Mouse (Mus musculus): ENCODE measurements around the gene Rnf6. TPM values are rescaled to one million over a fixed set of nuclear protein-coding genes. Genes with fewer than 3 reads are reported as not detected.
A peak's percentile ranks its signal among the peaks of the same experiment; 100 is the strongest.

Gene Rnf6
- polyA plus RNA-seq, 1 experiment from 2014 or later, result 25.2 TPM

GRCm38 (mm10) chr5:146246386-146246785, 25.0 kb upstream of the Rnf6 start:
- peaks cover 96% of the 10 kb centered on the region for H3K4me1 ChIP-seq (replicated peaks)
- H3K4me2 ChIP-seq, result no peak overlapping the region
- ATAC-seq (ENCODE audit: insufficient read depth), result no peak
- H3K27me3 ChIP-seq, result no peaks in the 10 kb centered on the region
- no peak overlapping the region for H3K9ac ChIP-seq
- H3K9me3 ChIP-seq (replicated peaks), result no peaks in the 10 kb centered on the region
- 67% methylated on average over 1 of the region's 1 CpGs for WGBS (ENCODE audit: insufficient replicate concordance)
- H3K27ac ChIP-seq (replicated peaks), result peak overlapping the region; percentile 49; the same call in 1 of the 2 replicates
- no peak overlapping the region for H3K4me3 ChIP-seq (replicated peaks)
- peaks cover 5% of the 10 kb centered on the region; the same call in 1 of the 2 replicates for H3K36me3 ChIP-seq (replicated peaks)

- H3K4me2 ChIP-seq, result no peak overlapping the region
- ATAC-seq (ENCODE audit: insufficient read depth), result no peak
- H3K4me3 ChIP-seq (replicated peaks), result no peak overlapping the region
- peaks cover 6% of the 10 kb centered on the region for H3K36me3 ChIP-seq (replicated peaks)
- 77% methylated on average over 7 of the region's 7 CpGs for WGBS (ENCODE audit: insufficient replicate concordance)
- no peak overlapping the region for H3K9ac ChIP-seq
- H3K9me3 ChIP-seq (replicated peaks), result no peaks in the 10 kb centered on the region
- H3K27me3 ChIP-seq, result no peaks in the 10 kb centered on the region
- peaks cover 94% of the 10 kb centered on the region for H3K4me1 ChIP-seq (replicated peaks)
- H3K27ac ChIP-seq (replicated peaks), result peak overlapping the region; percentile 59
Observed at GRCm38 (mm10) chr5:146245646-146246370, 24.5 kb upstream of the Rnf6 start.

- H3K4me3 ChIP-seq (replicated peaks), result no peak overlapping the region
- H3K9me3 ChIP-seq (replicated peaks), result no peaks in the 10 kb centered on the region
- no peak overlapping the region for H3K4me2 ChIP-seq
- no peaks in the 10 kb centered on the region for H3K27me3 ChIP-seq
- peaks cover 93% of the 10 kb centered on the region for H3K4me1 ChIP-seq (replicated peaks)
- H3K36me3 ChIP-seq (replicated peaks), result peaks cover 11% of the 10 kb centered on the region
- peak; percentile 75 for ATAC-seq (ENCODE audit: insufficient read depth)
- WGBS (ENCODE audit: insufficient replicate concordance), result 29% methylated on average over 4 of the region's 4 CpGs
- H3K27ac ChIP-seq (replicated peaks), result peak overlapping the region; percentile 59
- H3K9ac ChIP-seq, result no peak overlapping the region
Observed at GRCm38 (mm10) chr5:146245193-146245592, 23.8 kb upstream of the Rnf6 start.

DNA sequence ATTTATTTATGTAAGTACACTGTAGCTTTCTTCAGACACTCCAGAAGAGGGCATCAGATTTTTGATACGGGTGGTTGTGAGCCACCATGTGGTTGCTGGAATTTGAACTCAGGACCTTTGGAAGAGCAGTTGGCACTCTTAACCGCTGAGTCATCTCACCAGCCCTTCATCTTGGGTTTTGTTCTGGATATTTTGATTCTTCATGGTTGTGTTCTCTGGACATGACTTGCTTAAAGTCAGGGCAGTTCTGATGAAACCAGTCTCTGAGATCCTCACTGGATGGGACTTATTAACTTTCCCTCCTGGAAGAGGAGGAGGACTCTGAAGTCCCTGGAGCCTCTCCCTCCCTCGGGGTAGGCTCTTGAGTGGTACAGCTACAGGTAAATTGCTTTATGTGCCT, 19.8 kb upstream of the Rnf6 start:
- 79% methylated on average over 3 of the region's 3 CpGs for WGBS (ENCODE audit: insufficient replicate concordance)
- Histone ChIP-seq H3K4me2 (no peak overlapping the region), H3K27ac (replicated peaks) (no peak overlapping the region; the same call in 1 of the 2 replicates), H3K27me3 (no peaks in the 10 kb centered on the region), H3K4me3 (replicated peaks) (no peak overlapping the region), H3K36me3 (replicated peaks) (peaks cover 43% of the 10 kb centered on the region), H3K4me1 (replicated peaks) (peaks cover 94% of the 10 kb centered on the region), H3K9me3 (replicated peaks) (no peaks in the 10 kb centered on the region), H3K9ac (no peak overlapping the region)
- ATAC-seq (ENCODE audit: insufficient read depth), result no peak

DNA sequence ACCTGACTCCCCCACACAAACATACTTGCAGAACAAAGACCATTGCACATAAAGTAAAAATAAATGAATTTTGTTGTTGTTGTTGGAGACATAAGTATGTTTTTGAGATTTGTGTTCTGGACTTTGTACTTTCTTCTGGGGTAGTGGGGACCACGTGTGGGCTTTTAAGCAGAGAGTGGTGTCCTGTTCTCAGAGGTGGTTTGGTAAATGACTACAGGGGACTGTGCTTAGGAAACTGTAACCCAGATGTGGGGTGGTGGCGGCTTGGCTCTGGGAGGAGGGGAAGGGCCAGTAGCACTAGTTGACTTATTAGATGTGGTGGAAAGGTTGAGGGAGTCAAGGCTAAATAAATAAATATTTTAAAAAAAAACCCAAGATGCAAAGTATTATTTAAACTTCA, 19.4 kb upstream of the Rnf6 start:
- WGBS (ENCODE audit: insufficient replicate concordance), result 80% methylated on average over 2 of the region's 2 CpGs
- Histone ChIP-seq H3K9ac (no peak overlapping the region), H3K27ac (replicated peaks) (no peak overlapping the region), H3K9me3 (replicated peaks) (no peaks in the 10 kb centered on the region), H3K4me2 (no peak overlapping the region), H3K4me3 (replicated peaks) (no peak overlapping the region), H3K36me3 (replicated peaks) (peaks cover 47% of the 10 kb centered on the region), H3K27me3 (no peaks in the 10 kb centered on the region), H3K4me1 (replicated peaks) (peaks cover 94% of the 10 kb centered on the region)
- no peak for ATAC-seq (ENCODE audit: insufficient read depth)

- Histone ChIP-seq H3K4me3 (replicated peaks) (no peak overlapping the region), H3K27me3 (no peaks in the 10 kb centered on the region), H3K9me3 (replicated peaks) (no peaks in the 10 kb centered on the region), H3K4me2 (no peak overlapping the region), H3K27ac (replicated peaks) (no peak overlapping the region), H3K9ac (no peak overlapping the region), H3K4me1 (replicated peaks) (peaks cover 93% of the 10 kb centered on the region), H3K36me3 (replicated peaks) (peaks cover 56% of the 10 kb centered on the region)
- ATAC-seq (ENCODE audit: insufficient read depth), result no peak
- WGBS (ENCODE audit: insufficient replicate concordance), result 76% methylated on average over 10 of the region's 10 CpGs
Observed at GRCm38 (mm10) chr5:146238274-146238673, 16.9 kb upstream of the Rnf6 start.

DNA sequence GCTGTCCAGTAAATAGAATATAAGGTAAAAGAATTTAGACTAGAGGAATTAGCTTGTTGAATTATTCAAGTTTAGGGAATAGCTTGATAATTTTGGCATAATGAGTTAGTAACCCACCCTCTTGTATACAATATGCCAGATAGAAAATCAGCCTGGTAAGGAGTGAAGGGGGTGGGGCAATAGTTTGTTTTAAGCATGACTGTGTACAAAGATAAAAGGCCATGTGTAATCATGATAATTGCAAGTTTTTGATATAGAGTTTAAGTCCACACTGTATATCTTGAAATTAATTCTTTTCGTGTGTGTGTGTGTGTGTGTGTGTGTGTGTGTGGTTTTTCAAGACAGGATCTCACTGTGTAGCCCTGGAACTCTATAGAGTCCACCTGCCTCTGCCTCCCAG, 13.0 kb upstream of the Rnf6 start:
- peaks cover 41% of the 10 kb centered on the region for H3K36me3 ChIP-seq (replicated peaks)
- H3K4me1 ChIP-seq (replicated peaks), result peaks cover 76% of the 10 kb centered on the region
- ATAC-seq (ENCODE audit: insufficient read depth), result peak; percentile 11
- H3K9me3 ChIP-seq (replicated peaks), result no peaks in the 10 kb centered on the region
- peak overlapping the region; percentile 38 for H3K4me3 ChIP-seq (replicated peaks)
- no peaks in the 10 kb centered on the region for H3K27me3 ChIP-seq
- 39% methylated on average over 1 of the region's 1 CpGs for WGBS (ENCODE audit: insufficient replicate concordance)
- peak overlapping the region; percentile 72 for H3K27ac ChIP-seq (replicated peaks)
- H3K4me2 ChIP-seq, result peak overlapping the region; percentile 69
- peak overlapping the region; percentile 56 for H3K9ac ChIP-seq

DNA sequence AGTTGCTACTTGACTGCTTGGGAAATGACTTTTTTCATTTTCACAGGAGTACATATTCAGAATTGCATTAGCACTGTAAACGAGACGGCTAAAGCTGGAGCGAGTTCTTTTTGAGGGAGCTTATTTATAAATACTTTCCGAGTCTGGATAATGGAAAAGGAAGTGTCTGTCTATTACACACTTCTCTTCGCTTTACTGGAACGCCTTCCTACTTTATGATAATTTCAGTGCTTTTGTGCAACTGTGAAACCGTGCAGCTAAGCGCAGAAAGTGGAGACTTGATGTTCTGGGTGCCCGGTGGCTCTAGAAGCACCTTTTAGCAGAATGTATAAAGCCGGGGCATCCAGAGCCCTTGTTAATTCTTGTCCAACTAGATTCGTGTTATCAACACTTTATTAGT, 11.5 kb upstream of the Rnf6 start:
- no peaks in the 10 kb centered on the region for H3K27me3 ChIP-seq
- H3K9me3 ChIP-seq (replicated peaks), result no peaks in the 10 kb centered on the region
- H3K4me1 ChIP-seq (replicated peaks), result peaks cover 61% of the 10 kb centered on the region
- 42% methylated on average over 11 of the region's 11 CpGs for whole genome bisulfite sequencing (ENCODE audit: insufficient replicate concordance)
- H3K27ac ChIP-seq (replicated peaks), result peak overlapping the region; percentile 97
- H3K36me3 ChIP-seq (replicated peaks), result peaks cover 28% of the 10 kb centered on the region
- H3K9ac ChIP-seq, result peak overlapping the region; percentile 95
- ATAC-seq (ENCODE audit: insufficient read depth), result no peak
- peak overlapping the region; percentile 92 for H3K4me3 ChIP-seq (replicated peaks)
- H3K4me2 ChIP-seq, result peak overlapping the region; percentile 82

DNA sequence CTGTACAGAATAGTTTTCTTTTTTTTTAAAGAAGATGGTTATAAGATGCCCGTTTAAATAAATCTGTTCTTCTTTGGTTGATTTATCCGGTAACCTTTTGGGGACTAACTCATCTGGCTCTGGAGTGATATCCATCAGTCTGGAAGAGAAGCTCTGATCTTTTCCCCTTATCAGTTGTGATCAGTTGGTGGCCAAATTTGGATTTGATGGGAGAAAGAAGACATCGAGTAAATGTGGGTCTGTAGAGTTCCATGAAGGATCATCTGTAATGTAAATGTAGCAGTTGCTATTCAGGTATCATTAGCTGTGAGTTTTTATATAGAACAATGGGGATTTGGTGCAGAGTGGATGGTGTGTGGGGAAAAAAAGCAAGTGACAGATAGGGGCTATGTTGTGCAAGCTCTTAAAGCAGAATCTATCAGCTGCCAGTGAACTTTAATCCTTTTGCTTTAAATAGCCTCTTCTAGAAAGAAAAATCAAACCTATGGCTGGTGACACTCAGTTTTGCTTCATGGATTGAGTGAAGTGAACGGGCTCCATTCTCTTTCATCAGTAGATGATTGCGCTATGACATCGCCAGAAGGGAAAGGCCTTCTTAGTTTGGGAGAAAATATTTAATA, 10.8 kb upstream of the Rnf6 start:
- H3K4me2 ChIP-seq, result peak overlapping the region; percentile 82
- H3K27me3 ChIP-seq, result no peaks in the 10 kb centered on the region
- no peaks in the 10 kb centered on the region for H3K9me3 ChIP-seq (replicated peaks)
- no peak for ATAC-seq (ENCODE audit: insufficient read depth)
- H3K4me1 ChIP-seq (replicated peaks), result peaks cover 55% of the 10 kb centered on the region
- peak overlapping the region; percentile 92 for H3K4me3 ChIP-seq (replicated peaks)
- H3K36me3 ChIP-seq (replicated peaks), result peaks cover 21% of the 10 kb centered on the region
- WGBS (ENCODE audit: insufficient replicate concordance), result 30% methylated on average over 6 of the region's 6 CpGs
- H3K9ac ChIP-seq, result peak overlapping the region; percentile 95
- peak overlapping the region; percentile 97 for H3K27ac ChIP-seq (replicated peaks)

DNA sequence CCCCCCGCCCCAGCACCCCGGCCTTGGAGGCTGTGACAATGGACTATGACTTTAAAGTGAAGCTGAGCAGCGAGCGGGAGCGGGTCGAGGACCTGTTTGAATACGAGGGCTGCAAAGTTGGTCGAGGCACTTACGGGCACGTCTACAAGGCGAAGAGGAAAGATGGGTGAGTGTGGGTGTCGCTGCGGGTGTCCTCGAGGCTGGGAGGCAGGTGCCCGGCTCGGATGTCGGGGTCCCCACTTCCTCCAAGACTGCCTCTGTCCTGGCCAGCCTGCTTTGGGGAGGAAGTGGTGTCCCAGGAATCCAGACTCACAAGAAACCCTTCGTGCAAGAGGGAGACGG, 10.3 kb upstream of the Rnf6 start:
- H3K27ac ChIP-seq (replicated peaks), result peak overlapping the region; percentile 97
- H3K27me3 ChIP-seq, result no peaks in the 10 kb centered on the region
- peak overlapping the region; percentile 82 for H3K4me2 ChIP-seq
- H3K9ac ChIP-seq, result peak overlapping the region; percentile 95
- peak overlapping the region; percentile 92 for H3K4me3 ChIP-seq (replicated peaks)
- H3K9me3 ChIP-seq (replicated peaks), result no peaks in the 10 kb centered on the region
- under 1% methylated on average over 19 of the region's 19 CpGs for WGBS (ENCODE audit: insufficient replicate concordance)
- H3K36me3 ChIP-seq (replicated peaks), result peaks cover 16% of the 10 kb centered on the region
- H3K4me1 ChIP-seq (replicated peaks), result peaks cover 49% of the 10 kb centered on the region
- ATAC-seq (ENCODE audit: insufficient read depth), result peak; percentile 29

DNA sequence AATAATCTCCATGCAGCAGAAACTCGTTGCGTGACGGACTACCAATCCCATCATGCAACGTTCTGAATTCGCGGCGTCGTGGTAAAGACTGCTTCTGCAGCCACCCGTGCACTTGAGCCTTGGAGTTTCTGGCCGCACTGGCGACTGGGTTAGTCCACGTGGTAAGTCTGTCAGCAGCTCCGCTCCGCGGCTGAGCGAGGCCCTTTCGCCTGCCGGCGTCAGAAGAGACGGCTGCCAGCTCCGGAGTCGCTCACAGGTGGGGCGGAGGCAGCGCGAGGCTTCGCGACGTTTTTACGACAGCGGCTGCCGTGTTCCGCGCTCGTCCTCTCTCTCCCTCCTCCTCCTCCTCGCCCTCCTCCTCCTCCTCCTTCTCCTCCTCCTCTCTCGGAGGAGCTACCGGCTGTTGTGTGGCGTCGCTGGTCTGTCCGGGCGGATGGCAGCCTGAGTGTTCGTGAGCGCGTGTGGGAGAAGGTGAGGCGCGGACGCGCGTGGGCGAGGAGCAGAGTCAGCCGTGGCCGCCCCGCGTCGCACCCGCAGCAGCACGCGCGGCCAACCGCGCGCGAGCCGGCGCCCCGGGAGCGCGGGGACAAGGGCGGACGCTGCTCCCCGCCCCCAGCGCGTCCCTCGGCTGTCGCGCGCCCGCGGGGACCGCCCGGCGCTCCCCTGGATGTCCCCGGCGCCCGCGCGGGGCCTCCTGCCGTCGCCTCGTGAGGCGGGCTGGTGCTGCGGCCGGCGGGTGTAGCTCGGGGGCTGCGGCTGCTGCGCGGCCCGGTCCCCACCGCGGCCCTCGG, 9.7 kb upstream of the Rnf6 start, which contains the start of gene Cdk8:
Gene Cdk8 (plus strand): TSS at position 367 of the 791 bp plus-strand sequence.
- H3K4me1 ChIP-seq (replicated peaks), result peaks cover 44% of the 10 kb centered on the region
- H3K4me3 ChIP-seq (replicated peaks), result peak within 1 kb of the TSS; percentile 92
- peak; percentile 93 for ATAC-seq (ENCODE audit: insufficient read depth)
- peak within 1 kb of the TSS; percentile 95 for H3K9ac ChIP-seq
- H3K27ac ChIP-seq (replicated peaks), result peak within 1 kb of the TSS; percentile 97
- H3K4me2 ChIP-seq, result peak within 1 kb of the TSS; percentile 82
- no peaks in the 10 kb centered on the region for H3K9me3 ChIP-seq (replicated peaks)
- no peaks in the 10 kb centered on the region for H3K27me3 ChIP-seq
- peaks cover 11% of the 10 kb centered on the region for H3K36me3 ChIP-seq (replicated peaks)
- under 1% methylated on average over 98 of the region's 102 CpGs for WGBS (ENCODE audit: insufficient replicate concordance)

Measured in liver, embryonic 15.5 days (tissue).